Comparison of ENCODE assay signal across 8 mouse cellular contexts in the genomic region with DNA sequence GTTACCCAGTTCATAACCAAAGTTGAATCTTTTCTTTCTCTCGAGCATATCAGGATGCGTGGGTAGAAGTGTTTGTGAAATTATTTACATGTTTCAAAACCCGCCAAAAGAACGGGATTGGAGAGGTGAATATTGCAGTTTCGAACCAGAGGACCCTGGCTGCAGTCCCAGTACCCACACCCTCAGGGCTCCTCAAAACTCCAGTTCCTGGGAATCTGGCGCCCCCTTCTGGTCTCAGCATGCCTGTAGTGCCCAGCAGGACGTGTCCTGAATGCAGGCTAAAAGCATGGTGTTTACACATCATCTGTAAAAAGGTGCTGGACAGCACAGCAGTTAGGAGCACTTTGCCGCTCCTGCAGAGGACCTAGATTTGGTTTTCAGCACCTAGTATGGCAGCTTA. TPM values are rescaled to one million over a fixed set of nuclear protein-coding genes. Genes with fewer than 3 reads are reported as not detected.
DNase-seq lines count a peak whose midpoint lies in the region; ATAC-seq lines count a peak whose summit lies in the region.

No protein-coding gene starts in this region.

- no peak overlapping the region for H3K4me2 ChIP-seq in kidney, embryonic 15.5 days
- H3K4me2 ChIP-seq in limb, embryonic 12.5 days, result no peak overlapping the region
- no peak overlapping the region for H3K4me2 ChIP-seq in midbrain, embryonic 15.5 days

- no peak for ATAC-seq in kidney, embryonic 15.5 days (replicated peaks; ENCODE audit: low FRiP score)
- ATAC-seq in limb, embryonic 12.5 days (ENCODE audit: insufficient number of reproducible peaks, insufficient read depth, low FRiP score, low TSS enrichment, low read depth), result no peak
- no peak for ATAC-seq in midbrain, embryonic 15.5 days (replicated peaks)

- intact Hi-C loops in heart, postnatal 10 days (cut with DNase I), result loop anchor here (2.0 kb wide), 1 partner anchor 35 kb away; a partner anchor contains a TSS

- H3K4me1 ChIP-seq in kidney, embryonic 15.5 days, result peaks cover 18% of the 10 kb centered on the region
- H3K4me1 ChIP-seq in limb, embryonic 12.5 days (replicated peaks), result peaks cover 6% of the 10 kb centered on the region
- H3K4me1 ChIP-seq in midbrain, embryonic 15.5 days, result peaks cover 25% of the 10 kb centered on the region

- peak; percentile 47 for DNase-seq in kidney, adult 18-20 months
- peak; percentile 78 for DNase-seq in WW6 (ENCODE audit: low read depth, low spot score)
- peak; percentile 69 for DNase-seq in embryo, embryonic 10.5 days (ENCODE audit: low spot score)
- peak; percentile 26 to 66 for DNase-seq in heart, postnatal 10 days
- DNase-seq in testis, postnatal 14 days (ENCODE audit: low spot score), result peak; percentile 66

- no peak overlapping the region for H3K4me3 ChIP-seq in kidney, embryonic 15.5 days (replicated peaks)
- peak overlapping the region; percentile 97; the same call in 1 of the 2 replicates for H3K4me3 ChIP-seq in limb, embryonic 12.5 days (replicated peaks)
- H3K4me3 ChIP-seq in midbrain, embryonic 15.5 days, result peak overlapping the region; percentile 88; the same call in 1 of the 2 replicates

- no peak overlapping the region for H3K9ac ChIP-seq in kidney, embryonic 15.5 days
- no peak overlapping the region for H3K9ac ChIP-seq in limb, embryonic 12.5 days (replicated peaks)
- H3K9ac ChIP-seq in midbrain, embryonic 15.5 days, result no peak overlapping the region

- no peak overlapping the region for H3K27ac ChIP-seq in kidney, embryonic 15.5 days
- H3K27ac ChIP-seq in limb, embryonic 12.5 days, result no peak overlapping the region
- no peak overlapping the region for H3K27ac ChIP-seq in midbrain, embryonic 15.5 days

- H3K9me3 ChIP-seq in kidney, embryonic 15.5 days (replicated peaks), result no peaks in the 10 kb centered on the region
- no peaks in the 10 kb centered on the region for H3K9me3 ChIP-seq in limb, embryonic 12.5 days
- no peaks in the 10 kb centered on the region for H3K9me3 ChIP-seq in midbrain, embryonic 15.5 days

- WGBS in kidney, embryonic 15.5 days, result 59% methylated on average over 8 of the region's 8 CpGs
- WGBS in limb, embryonic 12.5 days, result 66% methylated on average over 8 of the region's 8 CpGs
- WGBS in midbrain, embryonic 15.5 days, result 57% methylated on average over 8 of the region's 8 CpGs

- H3K27me3 ChIP-seq in kidney, embryonic 15.5 days, result no peaks in the 10 kb centered on the region
- H3K27me3 ChIP-seq in limb, embryonic 12.5 days, result peaks cover 3% of the 10 kb centered on the region; the same call in 1 of the 2 replicates
- no peaks in the 10 kb centered on the region; the same call in 1 of the 2 replicates for H3K27me3 ChIP-seq in midbrain, embryonic 15.5 days (replicated peaks)

- peaks cover 12% of the 10 kb centered on the region for H3K36me3 ChIP-seq in kidney, embryonic 15.5 days
- H3K36me3 ChIP-seq in limb, embryonic 12.5 days, result peaks cover 12% of the 10 kb centered on the region
- H3K36me3 ChIP-seq in midbrain, embryonic 15.5 days (replicated peaks), result no peaks in the 10 kb centered on the region

RNA-seq across cellular contexts. Expression of a gene that starts 1.2 kb away (rescaled TPM):
- polyA plus RNA-seq in kidney, embryonic 15.5 days (2015; fragmentation: Nextera tagmentation; extraction: Ambion mirVana), result 52.8 and 55.7 TPM in 2 replicates
- 10 to 100 TPM; 22.6 to 27.2 TPM for total RNA-seq in heart, postnatal 10 days (2021)
- 92.0 and 96.2 TPM in 2 replicates for polyA plus RNA-seq in limb, embryonic 12.5 days (2016; fragmentation: Nextera tagmentation; extraction: Ambion mirVana)
- 71.4 and 80.7 TPM in 2 replicates for polyA plus RNA-seq in midbrain, embryonic 15.5 days (2015; fragmentation: Nextera tagmentation; extraction: Ambion mirVana)

RNA-seq across cellular contexts. Expression of a gene that starts 34.4 kb away (rescaled TPM):
- 13.0 and 14.4 TPM in 2 replicates for polyA plus RNA-seq in kidney, embryonic 15.5 days (2015; fragmentation: Nextera tagmentation; extraction: Ambion mirVana)
- 10 to 100 TPM; 29.0 to 30.8 TPM for total RNA-seq in heart, postnatal 10 days (2021)
- polyA plus RNA-seq in limb, embryonic 12.5 days (2016; fragmentation: Nextera tagmentation; extraction: Ambion mirVana), result 10.9 and 11.3 TPM in 2 replicates
- polyA plus RNA-seq in midbrain, embryonic 15.5 days (2015; fragmentation: Nextera tagmentation; extraction: Ambion mirVana), result 51.7 and 55.3 TPM in 2 replicates

RNA-seq across cellular contexts. Expression of a gene that starts 49.4 kb away (rescaled TPM):
- 0.08 TPM in 2 replicates for polyA plus RNA-seq in kidney, embryonic 15.5 days (2015; fragmentation: Nextera tagmentation; extraction: Ambion mirVana)
- under 1 TPM in 1 of 2 experiments, not detected in 1; 0.19 TPM for total RNA-seq in heart, postnatal 10 days (2021)
- polyA plus RNA-seq in limb, embryonic 12.5 days (2016; fragmentation: Nextera tagmentation; extraction: Ambion mirVana), result not detected in 2 replicates
- polyA plus RNA-seq in midbrain, embryonic 15.5 days (2015; fragmentation: Nextera tagmentation; extraction: Ambion mirVana), result 0.72 and 1.3 TPM in 2 replicates
